Mouse (Mus musculus): ENCODE data around the gene Mrtfa.

GRCm38 (mm10) chr15:81006127-81006735 lies 184.3 kb downstream of the Mrtfa start:
- TF ChIP-seq GATA1 (IDR thresholded peaks at IDR 0.05; ENCODE audit: borderline replicate concordance, low read length) (no peak), CTCF (IDR thresholded peaks at IDR 0.05; ENCODE audit: low read depth, low read length) (no peak), POLR2AphosphoS5 (IDR thresholded peaks at IDR 0.05; ENCODE audit: insufficient replicate concordance, low read depth, low read length) (no peak)

All from G1E (cell line).